Comparison of ENCODE assay signal across 9 mouse cellular contexts in genomic region chr1:135787799-135788198, GRCm38 (mm10). TPM values are rescaled to one million over a fixed set of nuclear protein-coding genes. Genes with fewer than 3 reads are reported as not detected.
A peak's percentile ranks its signal among the peaks of the same experiment; 100 is the strongest.
DNase-seq lines count a peak whose midpoint lies in the region; ATAC-seq lines count a peak whose summit lies in the region.
"Had no signal": no experiment of that assay in that cellular context is flagged by ENCODE, and none has a peak within 500 bp of the region (broad histone marks: within the 10 kb centered on the region; RNA-seq: fewer than 3 reads in every experiment).

No protein-coding gene starts in this region.

- H3K4me3 ChIP-seq in hindbrain, embryonic 10.5 days: no peak overlapping the region
- H3K4me3 ChIP-seq in hindbrain, embryonic 12.5 days: no peak overlapping the region
- no peak overlapping the region for H3K4me3 ChIP-seq in embryonic facial prominence, embryonic 13.5 days
- H3K4me3 ChIP-seq: lung, embryonic 15.5 days had no signal

- peak; percentile 81 for DNase-seq in hindbrain, embryonic 10.5 days (ENCODE audit: low spot score)
- DNase-seq in adrenal gland, postnatal 10 days: peak; percentile 85
- DNase-seq in heart, postnatal 25 days (ENCODE audit: low spot score): peak; percentile 44
- peak; percentile 45 to 65 for DNase-seq in layer of hippocampus, postnatal 14 days (ENCODE audit: low spot score in 2 of 2)
- peak; percentile 29 to 31 for DNase-seq in monocyte, adult 2 months (ENCODE audit: low read depth in 1 of 2, low spot score in 2 of 2)
- DNase-seq in spleen, postnatal 36 days (ENCODE audit: low spot score in 2 of 2): peak; percentile 52 to 68

- no peak for ATAC-seq in hindbrain, embryonic 12.5 days (ENCODE audit: low FRiP score)
- ATAC-seq in embryonic facial prominence, embryonic 13.5 days (ENCODE audit: insufficient number of reproducible peaks, insufficient read depth, low FRiP score, low TSS enrichment, low read depth): no peak

- no peak overlapping the region for H3K27ac ChIP-seq in hindbrain, embryonic 10.5 days
- H3K27ac ChIP-seq in hindbrain, embryonic 12.5 days: no peak overlapping the region
- peak overlapping the region; percentile 22; the same call in 1 of the 2 replicates for H3K27ac ChIP-seq in embryonic facial prominence, embryonic 13.5 days
- H3K27ac ChIP-seq: lung, embryonic 15.5 days had no signal

- H3K9me3 ChIP-seq in hindbrain, embryonic 10.5 days: no peaks in the 10 kb centered on the region
- H3K9me3 ChIP-seq in hindbrain, embryonic 12.5 days (replicated peaks): no peaks in the 10 kb centered on the region
- no peaks in the 10 kb centered on the region for H3K9me3 ChIP-seq in embryonic facial prominence, embryonic 13.5 days
- H3K9me3 ChIP-seq: lung, embryonic 15.5 days had no signal

- H3K4me1 ChIP-seq in hindbrain, embryonic 10.5 days (replicated peaks): peaks cover 26% of the 10 kb centered on the region
- peaks cover 9% of the 10 kb centered on the region; the same call in 1 of the 2 replicates for H3K4me1 ChIP-seq in hindbrain, embryonic 12.5 days
- peaks cover 12% of the 10 kb centered on the region; the same call in 1 of the 2 replicates for H3K4me1 ChIP-seq in embryonic facial prominence, embryonic 13.5 days

- H3K9ac ChIP-seq in hindbrain, embryonic 12.5 days: no peak overlapping the region
- H3K9ac ChIP-seq in embryonic facial prominence, embryonic 13.5 days: no peak overlapping the region
- H3K9ac ChIP-seq: lung, embryonic 15.5 days had no signal

- WGBS in hindbrain, embryonic 10.5 days: 41% methylated on average over 3 of the region's 3 CpGs
- 52% methylated on average over 3 of the region's 3 CpGs for WGBS in hindbrain, embryonic 12.5 days
- WGBS in embryonic facial prominence, embryonic 13.5 days: 50% methylated on average over 3 of the region's 3 CpGs

- no peaks in the 10 kb centered on the region for H3K36me3 ChIP-seq in hindbrain, embryonic 10.5 days
- H3K36me3 ChIP-seq in hindbrain, embryonic 12.5 days: no peaks in the 10 kb centered on the region
- no peaks in the 10 kb centered on the region for H3K36me3 ChIP-seq in embryonic facial prominence, embryonic 13.5 days
- H3K36me3 ChIP-seq: lung, embryonic 15.5 days had no signal

- peaks cover 33% of the 10 kb centered on the region for H3K27me3 ChIP-seq in hindbrain, embryonic 10.5 days (ENCODE audit: insufficient read depth, poor library complexity, severe bottlenecking)
- H3K27me3 ChIP-seq in hindbrain, embryonic 12.5 days: peaks cover 13% of the 10 kb centered on the region; the same call in 1 of the 2 replicates
- H3K27me3 ChIP-seq in embryonic facial prominence, embryonic 13.5 days: no peaks in the 10 kb centered on the region
- H3K27me3 ChIP-seq: lung, embryonic 15.5 days had no signal

- intact Hi-C loops in heart, postnatal 25 days (cut with DNase I): loop anchor here (2.0 kb wide), 1 partner anchor 69 kb away; no protein-coding TSS in a partner anchor

- H3K4me2 ChIP-seq in hindbrain, embryonic 12.5 days (replicated peaks): no peak overlapping the region
- no peak overlapping the region for H3K4me2 ChIP-seq in embryonic facial prominence, embryonic 13.5 days

RNA-seq across cellular contexts. Expression of gene Tnni1, which starts 8.6 kb away (rescaled TPM):
- polyA plus RNA-seq in hindbrain, embryonic 10.5 days (2016; fragmentation: Nextera tagmentation; extraction: Ambion mirVana): 0.85 and 3.2 TPM in 2 replicates
- polyA plus RNA-seq in hindbrain, embryonic 12.5 days (2016; fragmentation: Nextera tagmentation; extraction: Ambion mirVana): 9.5 and 28.5 TPM in 2 replicates
- 10 to 100 TPM in 1 of 2 experiments, 1 to 10 TPM in 1; 7.7 to 41.7 TPM for total RNA-seq in adrenal gland, postnatal 10 days (2021)
- polyA plus RNA-seq in embryonic facial prominence, embryonic 13.5 days (2015; fragmentation: Nextera tagmentation; extraction: Ambion mirVana): 28.9 and 33.8 TPM in 2 replicates
- 1 to 10 TPM; 2.0 to 2.3 TPM for total RNA-seq in heart, postnatal 25 days (2021)
- total RNA-seq in layer of hippocampus, postnatal 14 days (2021): 1 to 10 TPM; 3.6 to 4.9 TPM

RNA-seq across cellular contexts. Expression of gene Phlda3, which starts 21.9 kb away (rescaled TPM):
- polyA plus RNA-seq in hindbrain, embryonic 10.5 days (2016; fragmentation: Nextera tagmentation; extraction: Ambion mirVana): 19.3 and 21.7 TPM in 2 replicates
- polyA plus RNA-seq in hindbrain, embryonic 12.5 days (2016; fragmentation: Nextera tagmentation; extraction: Ambion mirVana): 18.3 and 19.1 TPM in 2 replicates
- total RNA-seq in adrenal gland, postnatal 10 days (2021): 10 to 100 TPM; 42.9 to 82.7 TPM
- polyA plus RNA-seq in embryonic facial prominence, embryonic 13.5 days (2015; fragmentation: Nextera tagmentation; extraction: Ambion mirVana): 78.0 and 85.6 TPM in 2 replicates
- 10 to 100 TPM; 12.9 to 14.6 TPM for total RNA-seq in heart, postnatal 25 days (2021)
- 10 to 100 TPM; 16.6 to 18.2 TPM for total RNA-seq in layer of hippocampus, postnatal 14 days (2021)

RNA-seq across cellular contexts. Expression of gene Lad1, which starts 30.6 kb away (rescaled TPM):
- 1.0 and 3.9 TPM in 2 replicates for polyA plus RNA-seq in hindbrain, embryonic 10.5 days (2016; fragmentation: Nextera tagmentation; extraction: Ambion mirVana)
- polyA plus RNA-seq in hindbrain, embryonic 12.5 days (2016; fragmentation: Nextera tagmentation; extraction: Ambion mirVana): 1.1 and 3.5 TPM in 2 replicates
- total RNA-seq in adrenal gland, postnatal 10 days (2021): under 1 TPM; 0.21 TPM
- 13.2 and 13.6 TPM in 2 replicates for polyA plus RNA-seq in embryonic facial prominence, embryonic 13.5 days (2015; fragmentation: Nextera tagmentation; extraction: Ambion mirVana)
- 1 to 10 TPM; 5.6 to 6.0 TPM for total RNA-seq in heart, postnatal 25 days (2021)
- total RNA-seq in layer of hippocampus, postnatal 14 days (2021): 1 to 10 TPM in 1 of 2 experiments, under 1 TPM in 1; 0.53 to 1.3 TPM

RNA-seq across cellular contexts. Expression of gene Tnnt2, which starts 48.4 kb away (rescaled TPM):
- 0.35 and 2.9 TPM in 2 replicates for polyA plus RNA-seq in hindbrain, embryonic 10.5 days (2016; fragmentation: Nextera tagmentation; extraction: Ambion mirVana)
- polyA plus RNA-seq in hindbrain, embryonic 12.5 days (2016; fragmentation: Nextera tagmentation; extraction: Ambion mirVana): 5.1 and 18.5 TPM in 2 replicates
- 1 to 10 TPM; 2.6 to 5.1 TPM for total RNA-seq in adrenal gland, postnatal 10 days (2021)
- polyA plus RNA-seq in embryonic facial prominence, embryonic 13.5 days (2015; fragmentation: Nextera tagmentation; extraction: Ambion mirVana): 12.2 and 38.0 TPM in 2 replicates
- 1,000 to 10,000 TPM; 8,717 to 8,772 TPM for total RNA-seq in heart, postnatal 25 days (2021)
- total RNA-seq in layer of hippocampus, postnatal 14 days (2021): 1 to 10 TPM; 1.3 to 1.6 TPM

Comparison
In these comparisons a context has a peak if more than half of its experiments do, and no peak if none do; other contexts are left out.
1. DNase-seq: peak in every context shown above with its lines; median percentile 85 in adrenal gland, postnatal 10 days; 81 in hindbrain, embryonic 10.5 days; 60 in spleen, postnatal 36 days; 55 in layer of hippocampus, postnatal 14 days; 44 in heart, postnatal 25 days; 30 in monocyte, adult 2 months.